Mouse (Mus musculus): ENCODE measurements around the gene Vgf.

Gene Vgf

DNA sequence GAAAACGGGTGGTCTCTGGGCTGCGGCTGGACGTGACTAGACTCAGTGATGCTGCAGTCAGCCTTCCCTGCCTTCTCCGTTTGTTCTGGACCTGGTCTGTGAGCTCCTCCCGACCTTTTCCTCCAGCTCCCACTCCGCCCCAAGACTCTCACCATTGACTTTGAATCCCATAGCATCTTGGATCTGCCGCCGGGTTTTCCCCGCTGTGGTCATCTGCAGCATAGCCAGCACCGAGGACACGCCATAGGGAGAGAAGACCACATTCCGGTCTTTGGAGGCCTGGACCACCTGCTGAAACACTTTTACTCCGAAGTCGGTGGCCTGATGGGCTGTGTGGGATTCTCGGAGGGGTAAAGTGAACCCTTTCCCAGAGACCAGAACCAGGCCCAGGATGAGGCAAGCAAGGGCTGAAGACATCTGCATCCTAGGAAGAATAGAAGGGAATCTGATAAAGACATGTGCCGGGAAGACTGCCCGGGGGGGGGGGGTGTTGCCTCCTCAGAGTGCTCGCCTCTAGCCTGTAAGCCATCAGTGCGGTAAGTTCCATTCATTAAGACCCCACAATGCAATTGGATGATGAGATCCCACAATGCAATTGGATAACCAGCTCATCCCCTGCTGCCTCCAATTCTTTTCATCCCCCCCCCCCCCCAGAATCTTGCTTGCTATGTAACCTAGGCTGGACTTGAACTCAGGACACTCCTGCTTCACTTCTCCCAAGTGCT lies 44.9 kb downstream of the Vgf start:
- DNase-seq (ENCODE audit: extremely low read depth, low read depth) = no peak

- DNase-seq (ENCODE audit: extremely low read depth, low read depth) = no peak
These were observed 46.1 kb downstream of the Vgf start, which contains the start of gene Serpine1 for GRCm38 (mm10) chr5:137072079-137072960. Gene Serpine1 (minus strand): TSS chr5:137072268.

- no peak for DNase-seq (ENCODE audit: extremely low read depth, low read depth)
These were observed 46.9 kb downstream of the Vgf start for GRCm38 (mm10) chr5:137073141-137073540.

DNA sequence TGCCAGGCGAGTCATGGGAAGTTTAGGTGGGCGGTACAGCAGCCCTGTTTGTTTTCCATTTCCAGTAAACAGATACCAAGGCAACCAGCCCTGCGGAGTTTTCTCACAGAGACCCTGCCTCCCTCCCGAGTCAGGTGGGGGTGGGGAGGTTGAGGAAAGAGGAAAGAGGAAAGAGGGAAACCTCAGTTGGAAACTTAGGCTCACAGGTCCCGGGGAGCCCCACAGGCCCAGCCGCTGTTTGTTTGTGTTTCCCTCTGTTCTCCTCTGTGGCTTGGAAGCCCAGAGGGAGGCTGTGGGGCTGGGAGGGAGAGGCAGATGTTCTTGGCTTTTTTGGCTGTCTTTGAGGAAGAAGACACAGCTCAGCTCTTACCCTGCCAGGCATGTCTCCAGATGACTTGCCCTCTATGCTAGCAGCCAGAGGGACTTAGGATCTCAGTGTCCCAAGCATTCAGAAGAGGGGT lies 48.0 kb downstream of the Vgf start:
- no peak for DNase-seq (ENCODE audit: extremely low read depth, low read depth)

DNA sequence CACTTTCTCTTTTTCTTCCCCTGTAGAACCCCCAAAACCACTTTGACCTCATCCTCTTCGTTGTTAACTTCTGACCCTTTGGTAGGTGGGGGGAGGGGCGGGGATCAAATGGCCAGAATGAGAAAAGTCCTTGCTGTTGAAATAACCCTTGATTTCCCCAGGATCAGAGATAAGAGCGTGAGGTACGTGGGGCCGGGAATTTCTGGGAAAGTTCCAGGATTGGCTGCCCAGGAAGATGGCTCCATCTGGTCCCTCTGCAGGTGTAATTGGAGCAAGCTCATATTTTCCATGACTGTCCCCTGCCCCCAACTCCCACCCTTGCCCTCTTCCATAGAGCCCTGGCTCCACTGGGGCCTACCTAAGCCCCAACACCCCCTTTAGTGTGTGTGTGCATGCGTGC lies 49.5 kb downstream of the Vgf start:
- no peak for DNase-seq (ENCODE audit: extremely low read depth, low read depth)

DNA sequence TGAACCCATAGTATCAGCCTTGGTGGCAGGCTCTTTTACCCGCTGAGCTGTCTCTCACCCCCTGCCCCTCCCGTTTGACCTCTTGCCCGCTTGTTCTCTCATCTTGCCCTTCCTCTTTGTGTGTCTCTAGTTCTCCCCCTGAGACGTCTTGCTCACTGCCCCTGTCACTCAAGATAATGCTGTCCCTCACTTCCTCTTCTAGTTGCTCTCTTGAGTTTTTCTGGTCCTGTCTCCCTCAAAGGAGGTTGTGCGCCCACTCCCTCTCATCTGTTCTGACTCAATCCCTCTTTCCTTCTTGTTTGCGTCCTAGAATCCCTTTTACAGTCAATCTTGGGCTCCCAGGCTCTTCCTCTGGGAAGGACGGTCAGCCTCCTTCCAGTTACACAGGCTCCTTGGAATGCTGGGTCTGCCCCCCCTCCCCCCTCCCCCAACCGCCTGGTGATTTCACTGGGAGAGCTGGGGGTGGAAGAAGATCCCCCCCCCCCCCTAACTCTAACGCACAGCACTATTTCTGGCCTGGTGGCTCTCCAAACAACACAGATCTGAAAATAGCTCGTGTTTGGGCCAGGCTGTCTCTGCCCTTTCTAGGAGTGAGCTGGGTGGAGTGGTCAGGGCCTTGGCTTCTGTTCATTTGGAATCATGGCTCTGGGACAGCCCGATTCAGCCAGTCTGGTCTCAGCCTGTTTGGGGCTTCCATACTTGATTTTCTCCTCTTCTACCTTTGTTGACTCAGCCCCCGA lies 50.2 kb downstream of the Vgf start:
- peak; percentile 83 for DNase-seq (ENCODE audit: extremely low read depth, low read depth)

DNA sequence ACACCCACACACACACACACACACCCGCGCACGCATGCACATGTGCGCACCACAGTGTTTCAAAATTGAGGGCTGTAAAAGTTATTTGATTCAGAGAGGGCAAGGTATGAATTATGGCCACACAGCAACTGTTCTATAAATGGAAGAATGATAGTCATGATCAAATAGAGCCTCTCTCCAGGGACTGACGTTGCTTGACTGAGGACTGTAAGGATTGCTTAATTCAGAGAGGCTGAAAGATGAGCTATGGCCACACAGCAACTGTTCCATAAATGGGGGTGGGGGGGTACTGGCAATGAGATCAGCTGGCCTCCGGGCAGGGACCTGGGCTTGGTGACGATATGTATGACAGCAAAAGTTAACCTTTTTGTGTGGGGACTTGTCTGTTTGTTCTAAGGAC lies 51.0 kb downstream of the Vgf start:
- no peak for DNase-seq (ENCODE audit: extremely low read depth, low read depth)

- DNase-seq (ENCODE audit: extremely low read depth, low read depth) = no peak
These were observed 51.8 kb downstream of the Vgf start for GRCm38 (mm10) chr5:137078041-137078440.

DNA sequence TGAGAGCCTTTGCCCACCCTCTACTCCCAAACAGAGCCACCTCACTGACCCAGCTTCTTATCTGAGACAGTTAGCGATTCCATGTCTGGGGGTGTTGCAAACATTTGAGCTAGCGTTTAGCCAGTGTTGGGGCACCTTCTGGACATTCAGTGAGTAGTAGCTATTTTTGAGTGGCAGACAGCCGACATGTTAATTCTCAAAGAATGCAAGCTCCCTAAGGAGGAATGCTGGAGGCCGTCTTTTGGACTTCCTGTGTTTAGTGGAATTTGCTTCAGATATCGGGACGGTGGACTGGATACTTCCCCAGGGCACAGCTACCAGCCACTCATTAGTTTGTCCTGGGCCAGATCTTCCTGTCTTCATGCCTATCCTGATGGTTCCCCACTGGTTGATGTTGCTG lies 52.4 kb downstream of the Vgf start:
- DNase-seq (ENCODE audit: extremely low read depth, low read depth) = no peak

- DNase-seq (ENCODE audit: extremely low read depth, low read depth) = peak; percentile 64
These were observed 53.7 kb downstream of the Vgf start for GRCm38 (mm10) chr5:137079849-137080248.
